Mouse (Mus musculus) erythroblast, embryonic 14.5 days (primary cell): Measurements from ENCODE around the gene Dnlz.

Source experiments
- GATA1 ChIP-seq: IDR thresholded peaks from 2 replicates; pipeline ENCODE4 v1.6.1; 2012; ENCODE audit warnings: low read length, inconsistent platforms, mixed read lengths
- TAL1 ChIP-seq: IDR thresholded peaks from 3 replicates; pipeline ENCODE4 v1.6.1; 2012; ENCODE audit warnings: low read length, inconsistent platforms, mixed read lengths

GRCm38 (mm10) chr2:26356231-26356630 lies 4.3 kb upstream of the Dnlz start:
- no peak for TF ChIP-seq GATA1
- TF ChIP-seq TAL1: no peak
